Mouse (Mus musculus): Measurements from ENCODE around the gene Actg2. TPM values are rescaled to one million over a fixed set of nuclear protein-coding genes. Genes with fewer than 3 reads are reported as not detected.
A peak's percentile ranks its signal among the peaks of the same experiment; 100 is the strongest.

The Actg2 gene
- polyA plus RNA-seq, 1 experiment from 2014 or later: 17.5 TPM

GRCm38 (mm10) chr6:83555972-83556371 lies 19.9 kb upstream of the Actg2 start:
- H3K4me2 ChIP-seq: no peak overlapping the region
- peak overlapping the region; percentile 63 for H3K27ac ChIP-seq
- no peaks in the 10 kb centered on the region for H3K9me3 ChIP-seq (replicated peaks)
- H3K4me1 ChIP-seq (replicated peaks): peaks cover 26% of the 10 kb centered on the region
- no peak overlapping the region for H3K9ac ChIP-seq
- peaks cover 19% of the 10 kb centered on the region for H3K36me3 ChIP-seq
- no peak overlapping the region for H3K4me3 ChIP-seq
- H3K27me3 ChIP-seq: no peaks in the 10 kb centered on the region
- 36% methylated on average over 6 of the region's 6 CpGs for WGBS
- no peak; the same call in 1 of the 2 replicates for ATAC-seq (replicated peaks; ENCODE audit: insufficient number of reproducible peaks, insufficient read depth, low FRiP score, low read depth)

- Histone ChIP-seq H3K4me2 (no peak overlapping the region), H3K36me3 (peaks cover 18% of the 10 kb centered on the region), H3K4me1 (replicated peaks) (no peaks in the 10 kb centered on the region), H3K4me3 (no peak overlapping the region), H3K27ac (no peak overlapping the region), H3K9me3 (replicated peaks) (no peaks in the 10 kb centered on the region), H3K9ac (no peak overlapping the region), H3K27me3 (no peaks in the 10 kb centered on the region)
- no peak for ATAC-seq (replicated peaks; ENCODE audit: insufficient number of reproducible peaks, insufficient read depth, low FRiP score, low read depth)
- WGBS: 56% methylated on average over 5 of the region's 5 CpGs
These were observed 12.3 kb upstream of the Actg2 start for GRCm38 (mm10) chr6:83548346-83548745.

DNA sequence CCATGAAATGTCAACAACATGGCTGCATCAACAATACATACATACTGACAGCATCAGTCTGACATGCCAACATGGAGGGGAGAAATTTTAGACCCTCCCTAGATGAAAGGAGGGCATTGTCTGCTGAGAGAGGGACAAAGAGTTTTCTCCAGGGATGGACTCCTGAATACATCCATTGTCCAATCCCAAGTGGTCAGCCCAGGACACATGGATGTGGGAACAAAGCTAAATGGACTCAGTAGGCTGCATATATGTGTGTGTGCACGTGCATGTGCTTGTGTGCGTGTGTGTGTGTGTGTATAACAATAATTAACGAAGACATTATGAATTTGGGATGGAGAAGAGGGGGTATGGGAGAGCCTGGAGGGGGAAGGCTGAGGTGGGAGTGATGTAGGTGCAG lies 9.7 kb upstream of the Actg2 start:
- H3K9ac ChIP-seq: no peak overlapping the region
- no peak overlapping the region for H3K4me3 ChIP-seq
- H3K27ac ChIP-seq: no peak overlapping the region
- WGBS: 91% methylated on average over 3 of the region's 3 CpGs
- peaks cover 19% of the 10 kb centered on the region for H3K4me1 ChIP-seq (replicated peaks)
- H3K4me2 ChIP-seq: no peak overlapping the region
- no peaks in the 10 kb centered on the region for H3K9me3 ChIP-seq (replicated peaks)
- H3K36me3 ChIP-seq: peaks cover 10% of the 10 kb centered on the region
- no peaks in the 10 kb centered on the region for H3K27me3 ChIP-seq
- no peak for ATAC-seq (replicated peaks; ENCODE audit: insufficient number of reproducible peaks, insufficient read depth, low FRiP score, low read depth)

GRCm38 (mm10) chr6:83541756-83542456 lies 5.8 kb upstream of the Actg2 start:
- H3K4me2 ChIP-seq: peak overlapping the region; percentile 14; the same call in 1 of the 2 replicates
- WGBS: 43% methylated on average over 11 of the region's 11 CpGs
- H3K27ac ChIP-seq: peak overlapping the region; percentile 89
- H3K27me3 ChIP-seq: no peaks in the 10 kb centered on the region
- H3K36me3 ChIP-seq: peaks cover 3% of the 10 kb centered on the region; the same call in 1 of the 2 replicates
- no peaks in the 10 kb centered on the region for H3K9me3 ChIP-seq (replicated peaks)
- H3K4me3 ChIP-seq: no peak overlapping the region
- H3K4me1 ChIP-seq (replicated peaks): peaks cover 25% of the 10 kb centered on the region
- ATAC-seq (replicated peaks; ENCODE audit: insufficient number of reproducible peaks, insufficient read depth, low FRiP score, low read depth): peak; percentile 86
- H3K9ac ChIP-seq: no peak overlapping the region

DNA sequence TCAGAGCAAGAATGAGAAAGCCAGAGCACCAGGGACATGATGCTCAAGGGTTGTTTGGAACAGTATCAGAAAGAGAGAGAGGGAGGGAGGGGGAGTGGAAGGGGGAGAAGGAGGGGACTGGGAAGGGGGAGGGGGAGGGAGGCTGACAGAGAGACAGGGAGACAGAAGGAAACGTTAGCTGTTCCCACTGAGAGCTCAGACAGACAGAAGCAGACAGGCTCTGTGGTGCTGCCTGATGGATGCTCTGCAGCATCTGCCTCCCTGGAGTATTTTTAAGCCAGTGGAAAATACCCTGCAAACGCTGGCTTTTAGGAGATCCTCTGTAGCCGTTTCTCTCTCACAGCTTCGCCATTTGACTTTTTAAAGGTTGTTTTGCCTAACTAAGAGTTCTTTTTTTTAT lies 4.0 kb upstream of the Actg2 start:
- no peaks in the 10 kb centered on the region for H3K36me3 ChIP-seq
- H3K27me3 ChIP-seq: no peaks in the 10 kb centered on the region
- H3K9me3 ChIP-seq (replicated peaks): no peaks in the 10 kb centered on the region
- H3K9ac ChIP-seq: no peak overlapping the region
- H3K4me1 ChIP-seq (replicated peaks): peaks cover 25% of the 10 kb centered on the region
- no peak overlapping the region for H3K4me2 ChIP-seq
- no peak for ATAC-seq (replicated peaks; ENCODE audit: insufficient number of reproducible peaks, insufficient read depth, low FRiP score, low read depth)
- WGBS: 47% methylated on average over 4 of the region's 4 CpGs
- no peak overlapping the region for H3K4me3 ChIP-seq
- H3K27ac ChIP-seq: peak overlapping the region; percentile 11

- Histone ChIP-seq H3K27ac (no peak overlapping the region; the same call in 1 of the 2 replicates), H3K4me1 (replicated peaks) (peaks cover 12% of the 10 kb centered on the region), H3K36me3 (no peaks in the 10 kb centered on the region), H3K4me3 (no peak overlapping the region), H3K27me3 (no peaks in the 10 kb centered on the region; the same call in 1 of the 2 replicates), H3K4me2 (no peak overlapping the region), H3K9ac (no peak overlapping the region), H3K9me3 (replicated peaks) (no peaks in the 10 kb centered on the region)
- 48% methylated on average over 6 of the region's 6 CpGs for WGBS
- no peak for ATAC-seq (replicated peaks; ENCODE audit: insufficient number of reproducible peaks, insufficient read depth, low FRiP score, low read depth)
These were observed 662 bp upstream of the Actg2 start for GRCm38 (mm10) chr6:83536795-83537059.

DNA sequence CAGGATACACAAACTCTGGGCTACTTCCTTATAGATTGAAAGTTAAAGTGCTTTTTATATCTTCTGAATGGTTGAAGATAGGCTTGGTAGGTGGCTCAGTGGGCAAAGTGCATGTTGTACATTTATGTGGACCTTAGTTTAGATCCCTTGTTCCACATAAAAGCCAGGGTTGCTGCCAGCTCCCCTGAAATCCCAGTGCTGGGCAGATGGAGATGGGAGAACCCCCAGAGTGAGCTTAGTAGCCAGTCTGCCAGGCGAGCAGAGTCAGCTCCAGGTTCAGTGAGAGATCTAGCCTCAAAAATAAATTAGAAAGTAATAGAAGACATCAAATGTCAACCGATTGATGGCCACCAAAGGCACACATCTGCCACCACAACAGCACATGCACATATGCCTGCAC lies 3.5 kb downstream of the Actg2 start:
- no peak overlapping the region for H3K9ac ChIP-seq
- H3K4me2 ChIP-seq: no peak overlapping the region
- H3K4me1 ChIP-seq (replicated peaks): no peaks in the 10 kb centered on the region
- no peak overlapping the region for H3K4me3 ChIP-seq
- no peaks in the 10 kb centered on the region for H3K36me3 ChIP-seq
- WGBS: 70% methylated on average over 2 of the region's 2 CpGs
- H3K27ac ChIP-seq: no peak overlapping the region
- ATAC-seq (replicated peaks; ENCODE audit: insufficient number of reproducible peaks, insufficient read depth, low FRiP score, low read depth): no peak
- no peaks in the 10 kb centered on the region; the same call in 1 of the 2 replicates for H3K27me3 ChIP-seq
- H3K9me3 ChIP-seq (replicated peaks): no peaks in the 10 kb centered on the region

GRCm38 (mm10) chr6:83523194-83523593 lies 12.9 kb downstream of the Actg2 start:
- 26% methylated on average over 6 of the region's 6 CpGs for WGBS
- Histone ChIP-seq H3K36me3 (no peaks in the 10 kb centered on the region), H3K4me1 (replicated peaks) (peaks cover 9% of the 10 kb centered on the region; the same call in 1 of the 2 replicates), H3K4me3 (no peak overlapping the region), H3K9ac (no peak overlapping the region), H3K27me3 (no peaks in the 10 kb centered on the region), H3K4me2 (no peak overlapping the region), H3K9me3 (replicated peaks) (no peaks in the 10 kb centered on the region), H3K27ac (no peak overlapping the region)
- no peak for ATAC-seq (replicated peaks; ENCODE audit: insufficient number of reproducible peaks, insufficient read depth, low FRiP score, low read depth)

DNA sequence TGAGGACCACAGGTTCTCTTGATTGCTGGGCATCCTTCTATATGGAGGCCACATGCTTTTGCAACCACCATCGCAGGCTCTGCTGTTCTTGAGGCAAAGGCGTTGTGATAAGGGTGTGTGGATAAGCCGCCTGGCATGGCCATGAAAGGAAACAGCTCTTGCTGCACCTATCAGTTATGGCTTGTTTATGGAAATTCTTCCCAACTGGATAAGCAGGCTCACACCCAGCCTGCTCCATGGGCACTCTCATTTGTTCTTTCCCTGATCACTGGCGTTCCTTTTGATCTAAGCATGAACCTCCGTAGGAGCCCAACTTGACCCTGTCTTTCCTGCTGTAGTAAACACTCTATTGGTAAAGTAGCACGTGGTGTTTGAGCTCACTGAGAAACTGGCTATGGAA lies 14.3 kb downstream of the Actg2 start:
- 25% methylated on average over 6 of the region's 6 CpGs for WGBS
- no peaks in the 10 kb centered on the region for H3K9me3 ChIP-seq (replicated peaks)
- no peak overlapping the region for H3K4me3 ChIP-seq
- H3K27ac ChIP-seq: no peak overlapping the region
- H3K4me2 ChIP-seq: no peak overlapping the region
- H3K9ac ChIP-seq: no peak overlapping the region
- H3K36me3 ChIP-seq: no peaks in the 10 kb centered on the region
- no peak; the same call in 1 of the 2 replicates for ATAC-seq (replicated peaks; ENCODE audit: insufficient number of reproducible peaks, insufficient read depth, low FRiP score, low read depth)
- peaks cover 9% of the 10 kb centered on the region; the same call in 1 of the 2 replicates for H3K4me1 ChIP-seq (replicated peaks)
- H3K27me3 ChIP-seq: no peaks in the 10 kb centered on the region

DNA sequence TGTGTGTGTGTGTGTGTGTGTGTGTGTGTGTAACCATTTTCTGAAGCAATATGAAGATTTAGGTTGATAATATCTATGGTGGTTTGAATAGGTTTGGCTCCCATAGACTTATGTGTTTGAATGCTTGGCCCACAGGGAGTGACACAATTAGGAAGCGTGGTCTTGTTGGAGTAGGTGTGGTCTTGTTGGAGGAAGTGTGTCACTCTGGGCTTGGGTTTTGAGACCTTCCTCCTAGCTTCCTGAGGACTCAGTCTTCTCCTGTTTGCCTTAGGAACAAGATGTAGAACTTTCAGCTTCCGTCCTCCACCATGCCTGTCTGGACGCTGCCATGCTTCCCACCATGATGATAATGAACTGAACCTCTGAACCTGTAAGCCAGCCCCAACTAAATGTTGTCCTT lies 17.4 kb downstream of the Actg2 start:
- Histone ChIP-seq H3K4me1 (replicated peaks) (peaks cover 7% of the 10 kb centered on the region; the same call in 1 of the 2 replicates), H3K9ac (no peak overlapping the region), H3K36me3 (no peaks in the 10 kb centered on the region), H3K9me3 (replicated peaks) (no peaks in the 10 kb centered on the region), H3K4me3 (no peak overlapping the region), H3K4me2 (no peak overlapping the region), H3K27ac (no peak overlapping the region), H3K27me3 (no peaks in the 10 kb centered on the region)
- 85% methylated on average over 3 of the region's 3 CpGs for WGBS
- ATAC-seq (replicated peaks; ENCODE audit: insufficient number of reproducible peaks, insufficient read depth, low FRiP score, low read depth): no peak

DNA sequence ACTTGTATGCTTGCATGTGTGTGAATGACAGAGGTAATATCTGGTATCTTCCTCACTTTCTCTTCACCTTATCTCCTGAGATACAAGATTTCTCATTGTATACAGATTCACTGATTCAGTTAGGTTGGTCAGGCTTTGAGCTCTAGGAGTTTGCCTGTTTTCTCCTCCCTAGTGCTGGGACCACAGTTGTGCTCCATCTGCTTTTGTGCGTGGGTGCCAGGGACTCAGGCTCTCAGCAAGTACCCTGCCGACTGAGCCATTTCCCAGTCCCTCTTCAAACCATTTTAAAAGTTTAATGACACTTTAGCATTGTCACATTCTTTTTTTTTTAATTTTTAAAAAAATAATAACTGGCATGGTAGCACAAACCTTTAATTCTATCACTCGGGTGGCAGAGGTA lies 20.9 kb downstream of the Actg2 start:
- H3K9ac ChIP-seq: no peak overlapping the region
- WGBS: 70% methylated on average over 3 of the region's 3 CpGs
- no peak overlapping the region for H3K27ac ChIP-seq
- no peak for ATAC-seq (replicated peaks; ENCODE audit: insufficient number of reproducible peaks, insufficient read depth, low FRiP score, low read depth)
- H3K4me3 ChIP-seq: no peak overlapping the region
- no peaks in the 10 kb centered on the region for H3K4me1 ChIP-seq (replicated peaks)
- H3K4me2 ChIP-seq: no peak overlapping the region
- H3K36me3 ChIP-seq: no peaks in the 10 kb centered on the region
- no peaks in the 10 kb centered on the region for H3K9me3 ChIP-seq (replicated peaks)
- H3K27me3 ChIP-seq: no peaks in the 10 kb centered on the region

DNA sequence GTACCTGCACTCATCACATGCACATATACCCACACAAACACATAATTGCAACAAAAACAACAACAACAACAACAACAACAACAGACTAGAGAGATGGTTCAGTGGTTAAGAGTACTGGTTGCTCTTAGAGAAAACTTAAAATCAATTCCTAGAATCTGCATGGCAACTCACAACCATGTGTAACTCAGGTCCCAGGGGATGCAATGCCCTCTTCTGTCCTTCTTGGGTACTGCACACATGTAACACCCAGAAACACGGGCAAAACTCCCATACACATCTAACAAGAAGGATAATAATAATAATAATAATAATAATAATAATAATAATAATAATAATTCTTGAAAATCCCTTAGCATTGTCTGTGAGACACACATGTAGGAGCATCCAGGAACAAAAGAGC lies 23.6 kb downstream of the Actg2 start:
- 27% methylated on average over 1 of the region's 1 CpGs for WGBS
- no peak overlapping the region for H3K4me2 ChIP-seq
- no peaks in the 10 kb centered on the region for H3K9me3 ChIP-seq (replicated peaks)
- no peak overlapping the region for H3K4me3 ChIP-seq
- ATAC-seq (replicated peaks; ENCODE audit: insufficient number of reproducible peaks, insufficient read depth, low FRiP score, low read depth): no peak
- no peaks in the 10 kb centered on the region for H3K36me3 ChIP-seq
- no peak overlapping the region for H3K27ac ChIP-seq
- H3K27me3 ChIP-seq: no peaks in the 10 kb centered on the region
- no peak overlapping the region for H3K9ac ChIP-seq
- no peaks in the 10 kb centered on the region for H3K4me1 ChIP-seq (replicated peaks)

All from heart, embryonic 15.5 days (tissue).